Mouse (Mus musculus): ENCODE measurements around the gene Btnl6.

DNA sequence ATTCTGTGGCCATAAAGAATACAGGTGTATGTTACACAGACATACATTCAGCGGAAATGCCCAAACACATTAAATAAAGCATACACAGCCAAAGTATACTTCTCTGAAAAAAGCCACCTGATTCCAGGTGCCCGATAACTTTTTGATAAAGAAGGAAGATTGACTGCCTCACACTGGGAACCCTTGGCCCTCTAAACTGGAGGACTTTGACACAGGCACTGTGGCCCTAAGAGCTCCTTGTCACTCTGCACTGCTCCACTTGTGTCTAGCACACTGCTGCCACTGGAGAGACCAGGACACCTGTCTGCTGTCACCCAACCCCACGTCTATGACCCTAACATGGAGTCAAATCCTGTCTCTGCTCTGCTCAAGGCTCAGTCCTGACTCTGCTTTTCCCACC, 42.1 kb downstream of the Btnl6 start:
- TF ChIP-seq CTCF (IDR thresholded peaks at IDR 0.05; ENCODE audit: borderline replicate concordance, control insufficient read depth, extremely low read depth, insufficient read depth, low read length, poor library complexity): no peak
- TF ChIP-seq POLR2A (IDR thresholded peaks at IDR 0.05; ENCODE audit: control insufficient read depth, extremely low read depth, insufficient read depth, low read length, poor library complexity): no peak
